Mouse (Mus musculus) urinary bladder, postnatal 25 days (tissue): ENCODE measurements around the gene Unc5b.

Experiments used
- DNase-seq: peaks from one replicate; pipeline ENCODE4 v3.0.0; 2022; ENCODE audit warnings: low spot score

Gene Unc5b

DNA sequence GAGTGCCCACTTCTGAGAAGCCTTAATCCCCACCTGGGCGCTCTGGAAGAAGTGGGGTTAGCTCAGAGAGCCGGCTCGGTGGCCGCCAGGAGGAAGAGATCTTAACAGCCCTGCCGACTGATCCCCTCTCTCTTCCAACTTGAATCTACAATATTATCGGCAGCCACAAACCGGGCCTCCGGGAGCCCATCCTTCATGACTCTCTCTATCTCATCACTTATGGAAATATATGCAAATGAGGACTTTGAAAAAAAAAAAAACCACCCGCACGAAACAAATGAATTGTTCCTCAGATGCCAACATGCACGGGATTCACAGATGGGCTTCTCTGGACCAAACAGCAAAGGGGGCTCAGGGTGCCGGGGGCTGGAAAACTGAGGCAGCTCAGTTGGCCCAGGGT, 109.7 kb downstream of the Unc5b start:
- no peak for DNase-seq

DNA sequence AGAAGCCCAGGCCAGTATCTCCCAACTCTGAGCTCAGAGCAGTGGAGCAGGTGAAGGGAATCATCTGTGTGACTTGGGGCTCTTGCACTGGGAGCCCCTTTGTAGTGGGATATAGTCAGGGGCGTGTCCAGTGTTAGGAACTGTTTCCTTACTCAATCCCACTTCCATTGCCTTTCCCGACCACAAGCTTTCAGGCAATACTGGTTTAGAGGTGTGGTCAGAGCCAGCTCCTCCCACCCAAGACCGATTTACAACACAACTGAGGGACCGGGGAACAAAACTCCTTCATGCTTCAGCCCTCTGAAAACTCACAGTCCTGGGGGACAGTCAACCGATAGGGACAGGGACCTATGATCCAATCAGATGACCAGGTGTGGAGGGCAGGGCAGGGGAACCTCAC, 110.9 kb downstream of the Unc5b start:
- DNase-seq, result no peak

DNA sequence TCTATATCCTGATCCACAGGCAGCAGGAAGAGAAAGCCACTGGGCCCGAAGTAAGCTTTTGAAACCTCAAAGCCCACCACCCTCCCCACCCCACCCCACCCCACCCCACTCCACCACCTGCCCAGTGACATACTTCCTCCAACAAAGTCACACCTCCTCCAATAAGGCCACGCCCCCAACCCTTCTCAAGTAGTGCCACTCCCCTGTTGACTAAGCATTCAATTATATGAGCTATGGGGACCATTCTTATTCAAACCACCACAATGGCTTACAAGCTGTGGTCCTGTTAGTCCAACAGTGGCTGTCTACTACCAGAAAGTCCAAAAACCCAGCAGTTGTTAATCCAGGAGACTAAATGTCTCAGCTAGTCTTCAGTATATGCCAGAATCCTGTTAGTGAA, 112.9 kb downstream of the Unc5b start:
- DNase-seq, result no peak

DNA sequence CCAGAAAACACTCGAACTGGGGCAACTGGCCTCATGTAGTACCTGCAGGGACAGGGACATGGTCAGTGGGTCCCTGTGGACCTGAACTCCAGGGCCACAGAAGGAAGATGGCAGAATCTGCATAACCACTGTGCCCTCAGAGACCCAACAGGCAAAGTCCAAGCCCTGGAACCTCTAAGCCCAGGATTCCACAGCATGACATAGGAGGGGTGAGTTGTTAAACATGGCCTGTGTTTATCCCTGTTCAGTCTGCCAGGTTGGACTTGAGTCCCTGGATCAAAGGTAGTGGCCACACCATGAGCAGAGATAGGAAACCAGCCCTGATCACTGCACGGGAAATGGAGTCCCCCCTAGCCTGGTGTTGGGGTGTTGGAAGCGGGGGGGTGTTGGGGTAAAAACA, 114.9 kb downstream of the Unc5b start:
- no peak for DNase-seq
